Mouse (Mus musculus) bone marrow macrophage, adult 2 months (primary cell): ENCODE measurements around the gene Mapk10. TPM values are rescaled to one million over a fixed set of nuclear protein-coding genes. Genes with fewer than 3 reads are reported as not detected.

Experiments
- H3K27ac ChIP-seq: 2 replicates; pipeline ENCODE4 v1.5.1; 2012; ENCODE audit warnings: low read depth, low read length; ENCODE audit not compliant: insufficient read depth
- H3K4me1 ChIP-seq: 2 replicates; pipeline ENCODE4 v1.6.1; 2012; ENCODE audit warnings: low read length; ENCODE audit not compliant: control insufficient read depth, insufficient read depth
- H3K4me3 ChIP-seq: 2 replicates; pipeline ENCODE4 v1.5.1; 2012; ENCODE audit warnings: mild to moderate bottlenecking, low read length, moderate library complexity; ENCODE audit not compliant: insufficient read depth
- CTCF ChIP-seq: IDR thresholded peaks from 2 replicates; pipeline ENCODE4 v1.5.1; 2012; ENCODE audit warnings: low read depth, mild to moderate bottlenecking, low read length, moderate library complexity
- POLR2A ChIP-seq: IDR thresholded peaks from 2 replicates; pipeline ENCODE4 v1.6.1; 2012; ENCODE audit warnings: mild to moderate bottlenecking, low read depth, low read length, borderline replicate concordance
- polyA plus RNA-seq: library from polyadenylated mRNA; stranded (reverse); fragments of >200 nt; gene quantifications from 2 replicates; pipeline ENCODE4 v1.2.4, GENCODE M21; 2012; ENCODE audit not compliant: missing spikeins, insufficient read depth, insufficient read length

Mapk10 gene
- polyA plus RNA-seq, 1 experiment: not detected

GRCm38 (mm10) chr5:103132814-103133213 lies 78.3 kb downstream of the Mapk10 start:
- Histone ChIP-seq H3K4me3 (no peak overlapping the region), H3K4me1 (no peaks in the 10 kb centered on the region), H3K27ac (no peak overlapping the region)
- TF ChIP-seq POLR2A (no peak), CTCF (no peak)

DNA sequence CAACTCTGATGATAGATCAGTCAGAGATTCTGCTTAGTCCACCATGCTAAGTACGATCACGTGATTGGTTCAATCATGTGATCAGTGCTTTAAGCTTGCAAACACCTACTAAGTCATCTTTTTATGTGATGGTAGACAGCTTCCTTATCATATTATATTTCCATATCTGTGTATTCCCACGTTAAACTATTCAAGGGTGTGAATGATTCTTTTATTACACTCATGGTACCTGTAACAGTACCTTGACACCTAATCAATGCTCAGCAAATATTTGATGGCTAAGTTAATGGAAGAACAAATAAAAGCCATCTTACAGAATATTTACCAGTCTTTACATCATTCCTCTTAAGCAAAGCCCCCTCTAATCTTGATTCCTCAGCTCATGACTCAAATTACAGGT lies 91.5 kb downstream of the Mapk10 start:
- TF ChIP-seq POLR2A: no peak
- TF ChIP-seq CTCF: no peak
- no peak overlapping the region for H3K27ac ChIP-seq
- H3K4me1 ChIP-seq: no peaks in the 10 kb centered on the region
- no peak overlapping the region for H3K4me3 ChIP-seq

DNA sequence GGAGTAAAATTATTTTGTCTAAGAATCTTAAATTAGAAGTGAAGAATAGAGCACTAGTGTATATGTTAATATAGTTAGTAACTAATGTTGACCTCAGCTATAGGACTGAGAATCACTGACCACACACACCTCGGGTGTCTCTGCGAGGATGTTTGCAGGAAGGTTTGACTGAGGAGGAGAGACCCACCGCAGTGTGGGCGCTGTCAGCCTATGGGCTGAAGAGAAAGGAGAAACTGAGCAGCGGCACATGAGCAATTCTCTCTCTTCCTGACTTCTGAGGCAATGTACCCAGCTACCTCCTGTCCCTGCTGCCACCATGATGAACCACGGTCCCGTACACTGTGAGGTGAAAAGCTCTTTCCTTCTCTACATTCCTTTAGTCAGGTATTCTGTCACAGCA lies 95.6 kb downstream of the Mapk10 start:
- no peak for TF ChIP-seq CTCF
- TF ChIP-seq POLR2A: no peak
- Histone ChIP-seq H3K4me1 (no peaks in the 10 kb centered on the region), H3K4me3 (no peak overlapping the region), H3K27ac (no peak overlapping the region)

- TF ChIP-seq POLR2A (no peak), CTCF (no peak)
- Histone ChIP-seq H3K27ac (no peak overlapping the region), H3K4me1 (no peaks in the 10 kb centered on the region), H3K4me3 (no peak overlapping the region)
These were observed 98.7 kb downstream of the Mapk10 start for GRCm38 (mm10) chr5:103112471-103112870.

- H3K27ac ChIP-seq: no peak overlapping the region
- TF ChIP-seq POLR2A (no peak), CTCF (no peak)
- H3K4me1 ChIP-seq: no peaks in the 10 kb centered on the region
- H3K4me3 ChIP-seq: no peak overlapping the region
These were observed 101.7 kb downstream of the Mapk10 start for GRCm38 (mm10) chr5:103109409-103109808.

- H3K27ac ChIP-seq: no peak overlapping the region
- H3K4me3 ChIP-seq: no peak overlapping the region
- TF ChIP-seq POLR2A (no peak), CTCF (no peak)
- H3K4me1 ChIP-seq: no peaks in the 10 kb centered on the region
These were observed 105.4 kb downstream of the Mapk10 start for GRCm38 (mm10) chr5:103105441-103106414.

DNA sequence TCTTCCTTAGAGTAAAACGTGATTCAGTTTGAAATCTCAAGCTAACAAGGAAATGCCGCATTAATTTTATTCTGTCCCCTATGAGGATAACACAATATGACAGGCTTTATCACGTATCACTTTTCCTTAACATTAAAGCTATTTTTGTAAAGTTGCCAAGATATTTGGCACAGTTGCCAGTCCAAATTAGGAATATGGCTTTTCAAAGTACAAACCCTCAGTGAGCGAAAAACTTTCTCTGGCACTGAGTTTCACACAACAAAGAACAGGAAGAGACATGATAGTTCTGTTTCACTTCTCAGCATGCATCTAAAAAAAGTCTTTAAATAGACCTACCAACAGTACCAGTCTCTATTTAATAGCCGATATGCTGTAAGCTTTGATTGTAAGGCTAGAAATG lies 107.1 kb downstream of the Mapk10 start:
- H3K27ac ChIP-seq: no peak overlapping the region
- TF ChIP-seq POLR2A (no peak), CTCF (no peak)
- no peak overlapping the region for H3K4me3 ChIP-seq
- H3K4me1 ChIP-seq: no peaks in the 10 kb centered on the region

DNA sequence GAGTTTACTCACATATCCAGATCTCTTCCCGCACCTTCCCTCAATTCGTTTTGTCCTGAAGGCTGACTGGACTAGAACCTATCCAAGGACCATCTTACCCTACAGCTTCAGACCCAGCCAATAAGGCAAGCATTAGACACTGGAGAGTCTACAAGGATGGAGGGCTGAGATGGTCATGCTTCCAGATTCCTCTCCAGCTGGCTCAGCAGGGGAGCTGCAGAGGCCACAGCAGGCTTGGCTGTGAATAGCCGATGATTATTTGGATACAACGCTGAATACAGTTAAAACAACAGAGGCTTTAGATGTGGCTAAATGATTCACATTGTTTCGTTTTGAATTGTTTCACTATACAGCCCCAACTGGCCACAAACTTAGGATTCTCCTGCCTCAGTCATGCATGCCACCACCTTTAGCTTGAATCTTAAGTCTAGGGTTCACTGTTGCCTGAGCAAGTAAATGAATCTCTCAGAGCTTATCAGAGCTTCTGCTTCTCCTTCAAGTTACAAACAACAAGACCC lies 108.2 kb downstream of the Mapk10 start:
- no peaks in the 10 kb centered on the region for H3K4me1 ChIP-seq
- H3K27ac ChIP-seq: no peak overlapping the region
- no peak overlapping the region for H3K4me3 ChIP-seq
- no peak for TF ChIP-seq CTCF
- no peak for TF ChIP-seq POLR2A

DNA sequence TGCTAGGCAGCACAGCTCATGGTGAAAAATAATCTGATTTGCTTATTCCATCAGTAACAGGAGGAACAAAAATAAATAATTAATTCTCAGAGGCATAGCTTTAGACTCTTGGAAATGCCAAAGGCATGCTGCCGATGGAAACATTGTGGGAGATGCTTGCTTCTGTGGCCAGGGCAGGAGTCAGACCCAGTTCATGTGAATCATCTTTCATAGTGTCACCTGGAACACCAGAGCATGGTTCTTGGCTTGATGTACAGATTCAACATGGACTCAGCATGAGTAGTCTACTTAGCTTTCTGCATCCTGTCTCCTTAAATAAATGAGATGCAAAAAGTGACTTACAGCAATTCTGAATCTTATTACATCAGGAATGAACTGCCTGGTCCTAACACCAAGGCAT lies 109.0 kb downstream of the Mapk10 start:
- Histone ChIP-seq H3K4me3 (no peak overlapping the region), H3K4me1 (no peaks in the 10 kb centered on the region), H3K27ac (no peak overlapping the region)
- TF ChIP-seq CTCF (no peak), POLR2A (no peak)

- Histone ChIP-seq H3K4me1 (no peaks in the 10 kb centered on the region), H3K27ac (no peak overlapping the region), H3K4me3 (no peak overlapping the region)
- TF ChIP-seq CTCF (no peak), POLR2A (no peak)
These were observed 117.0 kb downstream of the Mapk10 start for GRCm38 (mm10) chr5:103094166-103094565.
